Mouse (Mus musculus): ENCODE measurements around the gene Rdh12. TPM values are rescaled to one million over a fixed set of nuclear protein-coding genes. Genes with fewer than 3 reads are reported as not detected.
A peak's percentile ranks its signal among the peaks of the same experiment; 100 is the strongest.
"Not testable (repeated sequence)": the region's sequence is repeated elsewhere in the genome, so short reads cannot be mapped to it uniquely, and the experiment has no call there.

Gene Rdh12
- polyA plus RNA-seq, 1 experiment from 2014 or later = 2.0 TPM

GRCm38 (mm10) chr12:79185160-79185559 is 23.6 kb upstream of the Rdh12 start:
- H3K27ac ChIP-seq (ENCODE audit: low read length); H3K4me1 ChIP-seq (ENCODE audit: control insufficient read depth, low read depth, low read length); H3K27me3 ChIP-seq (ENCODE audit: control insufficient read depth, insufficient read depth, low read depth, low read length); H3K9ac ChIP-seq (ENCODE audit: low read depth, low read length); H3K4me2 ChIP-seq (ENCODE audit: low read depth, low read length); ATAC-seq (ENCODE audit: low read depth); H3K9me3 ChIP-seq (replicated peaks; ENCODE audit: control insufficient read depth, low read length); H3K4me3 ChIP-seq (ENCODE audit: low read depth, low read length): not testable (repeated sequence)
- peaks cover 30% of the 10 kb centered on the region for H3K36me3 ChIP-seq (ENCODE audit: control insufficient read depth, insufficient read depth)
- WGBS (ENCODE audit: insufficient replicate concordance) = 71% methylated on average over 5 of the region's 6 CpGs

GRCm38 (mm10) chr12:79190931-79191673 is 17.6 kb upstream of the Rdh12 start:
- Histone ChIP-seq H3K9me3 (replicated peaks; ENCODE audit: control insufficient read depth, low read length) (no peaks in the 10 kb centered on the region), H3K27ac (ENCODE audit: low read length) (peak overlapping the region; percentile 71), H3K36me3 (ENCODE audit: control insufficient read depth, insufficient read depth) (peaks cover 6% of the 10 kb centered on the region), H3K4me1 (ENCODE audit: control insufficient read depth, low read depth, low read length) (peaks cover 15% of the 10 kb centered on the region), H3K4me3 (ENCODE audit: low read depth, low read length) (peak overlapping the region; percentile 68), H3K9ac (ENCODE audit: low read depth, low read length) (peak overlapping the region; percentile 71), H3K27me3 (ENCODE audit: control insufficient read depth, insufficient read depth, low read depth, low read length) (no peaks in the 10 kb centered on the region), H3K4me2 (ENCODE audit: low read depth, low read length) (peak overlapping the region; percentile 95)
- peak; percentile 97 for ATAC-seq (ENCODE audit: low read depth)
- 1% methylated on average over 18 of the region's 18 CpGs for WGBS (ENCODE audit: insufficient replicate concordance)

DNA sequence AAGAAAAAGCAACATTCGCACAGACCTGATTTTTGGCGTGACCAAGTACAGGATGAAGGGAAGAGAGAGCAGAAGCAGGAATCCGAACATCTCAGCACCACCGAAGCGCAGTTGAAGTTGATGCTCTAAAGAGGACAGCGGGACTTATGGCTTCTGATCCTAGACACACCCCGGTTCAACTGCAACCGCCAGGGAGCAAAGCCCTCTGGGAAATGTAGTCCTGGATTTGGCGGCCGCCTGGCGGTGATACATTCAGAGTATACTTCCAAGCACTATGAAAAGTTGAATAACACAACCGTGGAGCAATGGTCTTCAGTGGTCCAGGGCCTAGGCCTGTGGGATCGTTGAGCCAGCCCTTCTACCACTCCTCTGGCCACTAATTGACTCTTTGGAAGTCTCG is 17.0 kb upstream of the Rdh12 start:
- peak; percentile 77 for ATAC-seq (ENCODE audit: low read depth)
- peaks cover 5% of the 10 kb centered on the region for H3K36me3 ChIP-seq (ENCODE audit: control insufficient read depth, insufficient read depth)
- WGBS (ENCODE audit: insufficient replicate concordance) = 4% methylated on average over 14 of the region's 14 CpGs

DNA sequence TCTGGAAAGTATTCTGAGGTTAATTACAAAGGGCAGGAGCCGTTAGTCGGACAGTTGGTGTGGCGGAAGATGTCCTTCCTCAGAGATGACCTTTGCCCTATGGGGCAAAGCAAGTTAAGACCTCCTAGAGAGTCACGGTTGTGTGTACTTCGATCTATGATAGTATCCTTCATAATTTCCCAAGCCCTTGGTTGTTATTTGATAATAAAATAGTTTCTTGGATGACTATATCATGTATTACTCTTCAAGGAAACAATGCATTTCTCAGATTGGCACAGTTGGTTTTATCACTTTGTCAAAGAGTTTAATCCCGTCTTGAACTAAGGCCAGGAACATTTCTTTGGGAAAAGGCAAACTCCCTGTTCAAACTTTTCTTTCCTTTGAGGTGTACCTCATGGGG is 16.5 kb upstream of the Rdh12 start, which contains the start of gene Rdh11:
Rdh11 (minus strand) TSS at position 101 of the 400 bp plus-strand sequence.
- no peaks in the 10 kb centered on the region for H3K9me3 ChIP-seq (replicated peaks; ENCODE audit: control insufficient read depth, low read length)
- H3K4me3 ChIP-seq (ENCODE audit: low read depth, low read length) = peak within 1 kb of the TSS; percentile 68
- H3K9ac ChIP-seq (ENCODE audit: low read depth, low read length) = peak within 1 kb of the TSS; percentile 71
- ATAC-seq (ENCODE audit: low read depth) = no peak
- WGBS (ENCODE audit: insufficient replicate concordance) = 60% methylated on average over 6 of the region's 6 CpGs
- peaks cover 5% of the 10 kb centered on the region; the same call in 1 of the 2 replicates for H3K36me3 ChIP-seq (ENCODE audit: control insufficient read depth, insufficient read depth)
- peaks cover 15% of the 10 kb centered on the region for H3K4me1 ChIP-seq (ENCODE audit: control insufficient read depth, low read depth, low read length)
- H3K4me2 ChIP-seq (ENCODE audit: low read depth, low read length) = peak within 1 kb of the TSS; percentile 95
- H3K27ac ChIP-seq (ENCODE audit: low read length) = peak within 1 kb of the TSS; percentile 71
- H3K27me3 ChIP-seq (ENCODE audit: control insufficient read depth, insufficient read depth, low read depth, low read length) = no peaks in the 10 kb centered on the region

More for the DNA sequence above, 17.0 kb upstream of the Rdh12 start:
- peak overlapping the region; percentile 95 for H3K4me2 ChIP-seq (ENCODE audit: low read depth, low read length)
- peak overlapping the region; percentile 71 for H3K9ac ChIP-seq (ENCODE audit: low read depth, low read length)
- peak overlapping the region; percentile 71 for H3K27ac ChIP-seq (ENCODE audit: low read length)
- H3K27me3 ChIP-seq (ENCODE audit: control insufficient read depth, insufficient read depth, low read depth, low read length) = no peaks in the 10 kb centered on the region
- H3K4me3 ChIP-seq (ENCODE audit: low read depth, low read length) = peak overlapping the region; percentile 68
- H3K4me1 ChIP-seq (ENCODE audit: control insufficient read depth, low read depth, low read length) = peaks cover 15% of the 10 kb centered on the region
- H3K9me3 ChIP-seq (replicated peaks; ENCODE audit: control insufficient read depth, low read length) = no peaks in the 10 kb centered on the region

GRCm38 (mm10) chr12:79193441-79193840 is 15.3 kb upstream of the Rdh12 start:
- WGBS (ENCODE audit: insufficient replicate concordance) = 3% methylated on average over 3 of the region's 3 CpGs
- H3K27ac ChIP-seq (ENCODE audit: low read length) = no peak overlapping the region
- H3K4me3 ChIP-seq (ENCODE audit: low read depth, low read length) = no peak overlapping the region
- ATAC-seq (ENCODE audit: low read depth) = no peak
- H3K9ac ChIP-seq (ENCODE audit: low read depth, low read length) = no peak overlapping the region
- no peaks in the 10 kb centered on the region for H3K9me3 ChIP-seq (replicated peaks; ENCODE audit: control insufficient read depth, low read length)
- no peak overlapping the region for H3K4me2 ChIP-seq (ENCODE audit: low read depth, low read length)
- peaks cover 15% of the 10 kb centered on the region for H3K4me1 ChIP-seq (ENCODE audit: control insufficient read depth, low read depth, low read length)
- H3K36me3 ChIP-seq (ENCODE audit: control insufficient read depth, insufficient read depth) = no peaks in the 10 kb centered on the region
- H3K27me3 ChIP-seq (ENCODE audit: control insufficient read depth, insufficient read depth, low read depth, low read length) = no peaks in the 10 kb centered on the region

DNA sequence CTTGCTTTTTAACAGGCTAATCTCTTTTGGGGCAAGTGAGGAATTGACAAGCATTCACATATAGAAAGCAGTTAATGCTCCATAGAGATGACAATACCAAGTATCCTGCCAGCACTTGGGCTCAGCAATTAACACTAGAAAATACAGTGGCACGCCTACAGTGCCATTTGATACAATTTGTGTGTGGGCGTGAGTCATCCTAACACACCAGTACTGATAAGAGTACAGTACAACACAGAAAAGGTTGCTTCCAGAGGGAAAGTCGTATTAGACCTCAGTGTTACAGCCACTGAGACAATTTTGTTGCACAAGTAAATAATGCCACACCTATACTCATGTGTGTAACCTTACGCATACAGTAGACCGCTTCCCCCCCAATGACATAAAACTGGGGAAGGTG is 11.6 kb upstream of the Rdh12 start:
- H3K4me1 ChIP-seq (ENCODE audit: control insufficient read depth, low read depth, low read length) = peaks cover under 1% of the 10 kb centered on the region
- no peak overlapping the region for H3K4me3 ChIP-seq (ENCODE audit: low read depth, low read length)
- no peak overlapping the region for H3K4me2 ChIP-seq (ENCODE audit: low read depth, low read length)
- no peaks in the 10 kb centered on the region for H3K27me3 ChIP-seq (ENCODE audit: control insufficient read depth, insufficient read depth, low read depth, low read length)
- whole genome bisulfite sequencing (ENCODE audit: insufficient replicate concordance) = 59% methylated on average over 5 of the region's 5 CpGs
- H3K9me3 ChIP-seq (replicated peaks; ENCODE audit: control insufficient read depth, low read length) = no peaks in the 10 kb centered on the region
- no peaks in the 10 kb centered on the region for H3K36me3 ChIP-seq (ENCODE audit: control insufficient read depth, insufficient read depth)
- no peak for ATAC-seq (ENCODE audit: low read depth)
- no peak overlapping the region for H3K9ac ChIP-seq (ENCODE audit: low read depth, low read length)
- no peak overlapping the region for H3K27ac ChIP-seq (ENCODE audit: low read length)

- H3K27ac ChIP-seq (ENCODE audit: low read length) = no peak overlapping the region
- H3K27me3 ChIP-seq (ENCODE audit: control insufficient read depth, insufficient read depth, low read depth, low read length) = no peaks in the 10 kb centered on the region
- no peaks in the 10 kb centered on the region for H3K9me3 ChIP-seq (replicated peaks; ENCODE audit: control insufficient read depth, low read length)
- H3K4me1 ChIP-seq (ENCODE audit: control insufficient read depth, low read depth, low read length) = no peaks in the 10 kb centered on the region
- H3K4me3 ChIP-seq (ENCODE audit: low read depth, low read length) = no peak overlapping the region
- no peak overlapping the region for H3K9ac ChIP-seq (ENCODE audit: low read depth, low read length)
- no peak overlapping the region for H3K4me2 ChIP-seq (ENCODE audit: low read depth, low read length)
- no peak for ATAC-seq (ENCODE audit: low read depth)
- H3K36me3 ChIP-seq (ENCODE audit: control insufficient read depth, insufficient read depth) = no peaks in the 10 kb centered on the region
- WGBS (ENCODE audit: insufficient replicate concordance) = 17% methylated on average over 3 of the region's 3 CpGs
Measured at GRCm38 (mm10) chr12:79201882-79202281, 6.8 kb upstream of the Rdh12 start.

- no peaks in the 10 kb centered on the region for H3K9me3 ChIP-seq (replicated peaks; ENCODE audit: control insufficient read depth, low read length)
- no peak for ATAC-seq (ENCODE audit: low read depth)
- no peak overlapping the region for H3K27ac ChIP-seq (ENCODE audit: low read length)
- no peak overlapping the region for H3K4me3 ChIP-seq (ENCODE audit: low read depth, low read length)
- 74% methylated on average over 8 of the region's 8 CpGs for WGBS (ENCODE audit: insufficient replicate concordance)
- no peaks in the 10 kb centered on the region for H3K36me3 ChIP-seq (ENCODE audit: control insufficient read depth, insufficient read depth)
- H3K9ac ChIP-seq (ENCODE audit: low read depth, low read length) = no peak overlapping the region
- no peaks in the 10 kb centered on the region for H3K27me3 ChIP-seq (ENCODE audit: control insufficient read depth, insufficient read depth, low read depth, low read length)
- peaks cover 3% of the 10 kb centered on the region; the same call in 1 of the 2 replicates for H3K4me1 ChIP-seq (ENCODE audit: control insufficient read depth, low read depth, low read length)
- H3K4me2 ChIP-seq (ENCODE audit: low read depth, low read length) = no peak overlapping the region
Measured at GRCm38 (mm10) chr12:79211447-79211846, 2.7 kb downstream of the Rdh12 start.

GRCm38 (mm10) chr12:79217511-79217910 is 8.8 kb downstream of the Rdh12 start:
- 41% methylated on average over 5 of the region's 5 CpGs for WGBS (ENCODE audit: insufficient replicate concordance)
- Histone ChIP-seq H3K9me3 (replicated peaks; ENCODE audit: control insufficient read depth, low read length) (no peaks in the 10 kb centered on the region), H3K4me2 (ENCODE audit: low read depth, low read length) (no peak overlapping the region), H3K27me3 (ENCODE audit: control insufficient read depth, insufficient read depth, low read depth, low read length) (no peaks in the 10 kb centered on the region), H3K4me1 (ENCODE audit: control insufficient read depth, low read depth, low read length) (no peaks in the 10 kb centered on the region), H3K4me3 (ENCODE audit: low read depth, low read length) (no peak overlapping the region), H3K27ac (ENCODE audit: low read length) (no peak overlapping the region), H3K36me3 (ENCODE audit: control insufficient read depth, insufficient read depth) (no peaks in the 10 kb centered on the region), H3K9ac (ENCODE audit: low read depth, low read length) (no peak overlapping the region)
- no peak for ATAC-seq (ENCODE audit: low read depth)

Measured in liver, embryonic 16.5 days (tissue).